Mouse (Mus musculus) megakaryocyte, embryonic 14.5 days (primary cell): ENCODE measurements around the gene Il4.

Experiments used
- FLI1 ChIP-seq: IDR thresholded peaks from 2 replicates; pipeline ENCODE4 v1.6.1; 2012; ENCODE audit warnings: low read length, inconsistent platforms, mixed read lengths
- GATA1 ChIP-seq: IDR thresholded peaks from 3 replicates; pipeline ENCODE4 v1.6.1; 2012; ENCODE audit warnings: mixed read lengths, low read length, inconsistent platforms, borderline replicate concordance

DNA sequence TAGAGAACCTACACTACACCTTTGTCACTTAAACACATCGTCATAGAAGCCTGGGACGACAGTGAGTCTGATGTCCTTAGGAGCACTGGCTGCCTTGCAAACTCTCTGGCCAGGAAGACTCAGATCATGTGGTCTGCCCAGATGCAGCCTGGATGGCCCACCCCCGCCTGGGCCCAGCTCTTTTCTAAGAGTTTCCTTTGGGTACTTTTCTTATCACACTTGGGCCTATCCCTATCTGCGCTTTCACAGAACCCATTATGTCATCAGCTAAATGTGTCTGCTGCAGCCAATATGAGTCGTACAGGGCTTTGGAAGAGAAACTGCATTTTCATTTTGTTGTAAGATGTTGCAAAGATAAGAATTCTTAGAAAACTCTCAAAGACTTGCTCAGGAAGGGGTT lies 36.6 kb upstream of the Il4 start:
- no peak for TF ChIP-seq FLI1
- TF ChIP-seq GATA1: no peak; the same call in 2 of the 3 replicates
